In the genomic region with DNA sequence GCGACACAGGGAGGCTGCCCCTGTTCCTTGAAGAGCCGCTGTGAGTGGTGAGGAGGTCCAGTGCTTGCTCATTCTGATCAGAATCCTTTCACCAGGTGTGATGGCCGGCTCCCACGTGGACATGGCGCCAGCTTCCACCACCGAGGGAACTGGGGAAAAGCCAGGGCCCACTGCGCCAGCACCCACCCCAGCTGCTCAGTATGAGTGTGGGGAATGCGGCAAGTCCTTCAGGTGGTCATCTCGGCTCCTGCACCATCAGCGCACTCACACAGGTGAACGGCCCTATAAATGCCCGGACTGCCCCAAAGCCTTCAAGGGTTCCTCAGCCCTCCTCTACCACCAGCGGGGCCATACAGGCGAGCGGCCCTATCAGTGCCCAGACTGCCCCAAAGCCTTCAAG, we compare ENCODE assay signal across 22 mouse cellular contexts. TPM values are rescaled to one million over a fixed set of nuclear protein-coding genes. Genes with fewer than 3 reads are reported as not detected.
A peak's percentile ranks its signal among the peaks of the same experiment; 100 is the strongest.
DNase-seq lines count a peak whose midpoint lies in the region; ATAC-seq and TF ChIP-seq lines count a peak whose summit lies in the region.
"Had no signal": no experiment of that assay in that cellular context is flagged by ENCODE, and none has a peak within 500 bp of the region (broad histone marks: within the 10 kb centered on the region; RNA-seq: fewer than 3 reads in every experiment).

No protein-coding gene starts in this region.

- H3K36me3 ChIP-seq in hindbrain, embryonic 10.5 days: peaks cover 46% of the 10 kb centered on the region
- peaks cover 36% of the 10 kb centered on the region for H3K36me3 ChIP-seq in hindbrain, embryonic 13.5 days
- H3K36me3 ChIP-seq in midbrain, embryonic 13.5 days: peaks cover 38% of the 10 kb centered on the region
- H3K36me3 ChIP-seq in midbrain, postnatal 0 days (ENCODE audit: insufficient read depth, low read length): peaks cover 23% of the 10 kb centered on the region
- H3K36me3 ChIP-seq in ES-Bruce4 (ENCODE audit: control insufficient read depth, insufficient read depth, low read length, poor library complexity, severe bottlenecking): no peaks in the 10 kb centered on the region
- peaks cover 43% of the 10 kb centered on the region for H3K36me3 ChIP-seq in forebrain, embryonic 12.5 days (replicated peaks)

- H3K9ac ChIP-seq in hindbrain, embryonic 13.5 days: no peak overlapping the region
- H3K9ac ChIP-seq in midbrain, embryonic 13.5 days (replicated peaks): 0 out of 2 replicates have a peak overlapping the region, but pooled peaks have one; percentile 2
- no peak overlapping the region for H3K9ac ChIP-seq in midbrain, postnatal 0 days (replicated peaks; ENCODE audit: low read length, poor library complexity, severe bottlenecking)
- H3K9ac ChIP-seq in ES-Bruce4 (ENCODE audit: low read depth, poor library complexity, severe bottlenecking): no peak overlapping the region
- no peak overlapping the region for H3K9ac ChIP-seq in forebrain, embryonic 12.5 days
- H3K9ac ChIP-seq: embryonic facial prominence, embryonic 12.5 days had no signal

- 94% methylated on average over 15 of the region's 15 CpGs for whole genome bisulfite sequencing in hindbrain, embryonic 10.5 days
- 95% methylated on average over 15 of the region's 15 CpGs for whole genome bisulfite sequencing in hindbrain, embryonic 13.5 days
- 93% methylated on average over 15 of the region's 15 CpGs for WGBS in midbrain, embryonic 13.5 days
- WGBS in midbrain, postnatal 0 days: 94% methylated on average over 15 of the region's 15 CpGs
- WGBS in forebrain, embryonic 12.5 days: 93% methylated on average over 15 of the region's 15 CpGs

- H3K4me1 ChIP-seq in hindbrain, embryonic 10.5 days (replicated peaks): peaks cover 52% of the 10 kb centered on the region
- peaks cover 62% of the 10 kb centered on the region for H3K4me1 ChIP-seq in hindbrain, embryonic 13.5 days (replicated peaks)
- peaks cover 63% of the 10 kb centered on the region for H3K4me1 ChIP-seq in midbrain, embryonic 13.5 days (replicated peaks)
- peaks cover 25% of the 10 kb centered on the region for H3K4me1 ChIP-seq in midbrain, postnatal 0 days (ENCODE audit: insufficient read depth, low read length)
- no peaks in the 10 kb centered on the region for H3K4me1 ChIP-seq in ES-Bruce4 (ENCODE audit: control insufficient read depth, insufficient read depth, low read length)
- H3K4me1 ChIP-seq in forebrain, embryonic 12.5 days: peaks cover 50% of the 10 kb centered on the region

- H3K27ac ChIP-seq in hindbrain, embryonic 10.5 days: no peak overlapping the region
- H3K27ac ChIP-seq in hindbrain, embryonic 13.5 days: no peak overlapping the region
- H3K27ac ChIP-seq in midbrain, embryonic 13.5 days: no peak overlapping the region
- no peak overlapping the region for H3K27ac ChIP-seq in midbrain, postnatal 0 days (ENCODE audit: low read depth, low read length)
- no peak overlapping the region for H3K27ac ChIP-seq in ES-Bruce4 (ENCODE audit: insufficient read depth, low read length)
- no peak overlapping the region for H3K27ac ChIP-seq in forebrain, embryonic 12.5 days
- H3K27ac ChIP-seq: embryonic facial prominence, embryonic 10.5 days; embryonic facial prominence, embryonic 12.5 days had no signal

- TF ChIP-seq POLR2A in ES-Bruce4 (IDR thresholded peaks at IDR 0.05; ENCODE audit: insufficient read depth, low read length): no peak

- H3K9me3 ChIP-seq in hindbrain, embryonic 10.5 days: 0 out of 2 replicates have a peak, but pooled peaks cover 3% of the 10 kb centered on the region
- H3K9me3 ChIP-seq in hindbrain, embryonic 13.5 days: no peaks in the 10 kb centered on the region
- no peaks in the 10 kb centered on the region for H3K9me3 ChIP-seq in midbrain, embryonic 13.5 days
- H3K9me3 ChIP-seq in midbrain, postnatal 0 days (ENCODE audit: low read length): no peaks in the 10 kb centered on the region
- no peaks in the 10 kb centered on the region for H3K9me3 ChIP-seq in ES-Bruce4 (replicated peaks; ENCODE audit: control insufficient read depth, insufficient read depth, low read length, poor library complexity, severe bottlenecking)
- no peaks in the 10 kb centered on the region for H3K9me3 ChIP-seq in forebrain, embryonic 12.5 days
- H3K9me3 ChIP-seq: embryonic facial prominence, embryonic 12.5 days had no signal

- no peak overlapping the region for H3K4me2 ChIP-seq in hindbrain, embryonic 13.5 days
- no peak overlapping the region for H3K4me2 ChIP-seq in midbrain, embryonic 13.5 days (replicated peaks)
- no peak overlapping the region for H3K4me2 ChIP-seq in midbrain, postnatal 0 days (ENCODE audit: low read depth, low read length, poor library complexity, severe bottlenecking)
- H3K4me2 ChIP-seq in forebrain, embryonic 12.5 days: no peak overlapping the region
- H3K4me2 ChIP-seq: embryonic facial prominence, embryonic 12.5 days had no signal

- TF ChIP-seq EP300 in ES-Bruce4 (IDR thresholded peaks at IDR 0.05; ENCODE audit: insufficient read depth, low read depth, low read length): no peak

- H3K4me3 ChIP-seq in hindbrain, embryonic 10.5 days: peak overlapping the region; percentile 9; the same call in 1 of the 2 replicates
- H3K4me3 ChIP-seq in hindbrain, embryonic 13.5 days: no peak overlapping the region
- H3K4me3 ChIP-seq in midbrain, embryonic 13.5 days (replicated peaks): no peak overlapping the region
- no peak overlapping the region for H3K4me3 ChIP-seq in midbrain, postnatal 0 days (ENCODE audit: low read depth, low read length)
- H3K4me3 ChIP-seq in ES-Bruce4 (ENCODE audit: low read depth, low read length): 0 out of 2 replicates have a peak overlapping the region, but pooled peaks have one; percentile 9
- H3K4me3 ChIP-seq in forebrain, embryonic 12.5 days (replicated peaks): no peak overlapping the region
- H3K4me3 ChIP-seq: embryonic facial prominence, embryonic 10.5 days; embryonic facial prominence, embryonic 12.5 days had no signal

- ATAC-seq in hindbrain, embryonic 13.5 days (ENCODE audit: low FRiP score): no peak
- ATAC-seq in midbrain, embryonic 13.5 days: no peak
- ATAC-seq in midbrain, postnatal 0 days (ENCODE audit: low FRiP score): no peak
- no peak for ATAC-seq in forebrain, embryonic 12.5 days (ENCODE audit: low FRiP score)
- ATAC-seq: activated CD4-positive, CD25-positive, alpha-beta regulatory T cell, adult 4 months; forebrain, embryonic 14.5 days; forebrain, embryonic 16.5 days; Patski had no signal

- no peaks in the 10 kb centered on the region for H3K27me3 ChIP-seq in hindbrain, embryonic 10.5 days (ENCODE audit: insufficient read depth, poor library complexity, severe bottlenecking)
- H3K27me3 ChIP-seq in hindbrain, embryonic 13.5 days: no peaks in the 10 kb centered on the region
- H3K27me3 ChIP-seq in midbrain, embryonic 13.5 days: no peaks in the 10 kb centered on the region
- no peaks in the 10 kb centered on the region for H3K27me3 ChIP-seq in midbrain, postnatal 0 days (ENCODE audit: insufficient read depth, low read length)
- H3K27me3 ChIP-seq in ES-Bruce4 (ENCODE audit: control insufficient read depth, insufficient read depth, low read length, poor library complexity, severe bottlenecking): no peaks in the 10 kb centered on the region
- H3K27me3 ChIP-seq in forebrain, embryonic 12.5 days: no peaks in the 10 kb centered on the region
- H3K27me3 ChIP-seq: embryonic facial prominence, embryonic 12.5 days; Patski had no signal

- DNase-seq in cerebellum, adult 9-11 months: peak; percentile 47
- no peak for DNase-seq in cerebellum, adult 9-10 months
- DNase-seq in hindbrain, embryonic 10.5 days (ENCODE audit: low spot score): no peak
- no peak for DNase-seq in midbrain, postnatal 0 days (ENCODE audit: low spot score)
- DNase-seq: adrenal gland, postnatal 14 days; adrenal gland, postnatal 36 days; cerebellum, adult 11-12 months; cerebellum, adult 2 months; cerebellum, postnatal 10 days; cerebellum, postnatal 25 days had no signal

- TF ChIP-seq CTCF in midbrain, postnatal 0 days (IDR thresholded peaks at IDR 0.05): no peak
- TF ChIP-seq CTCF in ES-Bruce4 (IDR thresholded peaks at IDR 0.05; ENCODE audit: low read depth, low read length): no peak

RNA-seq across cellular contexts. Expression of gene Nat14, which starts 3.1 kb away (rescaled TPM):
- 5.2 and 9.6 TPM in 2 replicates for polyA plus RNA-seq in hindbrain, embryonic 10.5 days (2016; fragmentation: Nextera tagmentation; extraction: Ambion mirVana)
- polyA plus RNA-seq in hindbrain, embryonic 13.5 days (2015; fragmentation: Nextera tagmentation; extraction: Ambion mirVana): 25.4 and 27.7 TPM in 2 replicates
- polyA plus RNA-seq in midbrain, embryonic 13.5 days (2015; fragmentation: Nextera tagmentation; extraction: Ambion mirVana): 29.5 and 31.1 TPM in 2 replicates
- 44.8 and 49.7 TPM in 2 replicates for total RNA-seq in midbrain, postnatal 0 days (2014; rRNA removed)
- polyA plus RNA-seq in midbrain, postnatal 0 days (2015; fragmentation: Nextera tagmentation; extraction: Ambion mirVana): 33.2 and 35.9 TPM in 2 replicates
- 2.2 and 3.3 TPM in 2 replicates for polyA plus RNA-seq in ES-Bruce4 (2011; ENCODE audit: insufficient read depth, insufficient read length, low read depth, missing spikeins)
- 18.1 and 19.4 TPM in 2 replicates for polyA plus RNA-seq in forebrain, embryonic 12.5 days (2016; fragmentation: Nextera tagmentation; extraction: Ambion mirVana)
- polyA plus RNA-seq: activated CD4-positive, CD25-positive, alpha-beta regulatory T cell, adult 4 months had no signal

RNA-seq across cellular contexts. Expression of gene Zfp628, which starts 3.7 kb away (rescaled TPM):
- polyA plus RNA-seq in hindbrain, embryonic 10.5 days (2016; fragmentation: Nextera tagmentation; extraction: Ambion mirVana): 5.3 and 6.5 TPM in 2 replicates
- polyA plus RNA-seq in hindbrain, embryonic 13.5 days (2015; fragmentation: Nextera tagmentation; extraction: Ambion mirVana): 3.6 and 4.9 TPM in 2 replicates
- 4.3 and 4.4 TPM in 2 replicates for polyA plus RNA-seq in midbrain, embryonic 13.5 days (2015; fragmentation: Nextera tagmentation; extraction: Ambion mirVana)
- total RNA-seq in midbrain, postnatal 0 days (2014; rRNA removed): 10.6 and 12.3 TPM in 2 replicates
- polyA plus RNA-seq in midbrain, postnatal 0 days (2015; fragmentation: Nextera tagmentation; extraction: Ambion mirVana): 5.1 and 5.6 TPM in 2 replicates
- polyA plus RNA-seq in ES-Bruce4 (2011; ENCODE audit: insufficient read depth, insufficient read length, low read depth, missing spikeins): 5.0 and 5.4 TPM in 2 replicates
- 4.0 and 4.6 TPM in 2 replicates for polyA plus RNA-seq in forebrain, embryonic 12.5 days (2016; fragmentation: Nextera tagmentation; extraction: Ambion mirVana)

RNA-seq across cellular contexts. Expression of gene Ssc5d, which starts 6.9 kb away (rescaled TPM):
- 1.0 and 1.7 TPM in 2 replicates for polyA plus RNA-seq in hindbrain, embryonic 10.5 days (2016; fragmentation: Nextera tagmentation; extraction: Ambion mirVana)
- 0.73 and 1.3 TPM in 2 replicates for polyA plus RNA-seq in hindbrain, embryonic 13.5 days (2015; fragmentation: Nextera tagmentation; extraction: Ambion mirVana)
- polyA plus RNA-seq in midbrain, embryonic 13.5 days (2015; fragmentation: Nextera tagmentation; extraction: Ambion mirVana): 0.88 and 0.98 TPM in 2 replicates
- 1.9 and 3.4 TPM in 2 replicates for total RNA-seq in midbrain, postnatal 0 days (2014; rRNA removed)
- 1.2 and 1.6 TPM in 2 replicates for polyA plus RNA-seq in midbrain, postnatal 0 days (2015; fragmentation: Nextera tagmentation; extraction: Ambion mirVana)
- 1.5 and 2.0 TPM in 2 replicates for polyA plus RNA-seq in ES-Bruce4 (2011; ENCODE audit: insufficient read depth, insufficient read length, low read depth, missing spikeins)
- 0.89 and 1.4 TPM in 2 replicates for polyA plus RNA-seq in forebrain, embryonic 12.5 days (2016; fragmentation: Nextera tagmentation; extraction: Ambion mirVana)

RNA-seq across cellular contexts. Expression of gene Gm36210, which starts 12.4 kb away (rescaled TPM):
- not detected in 2 replicates for polyA plus RNA-seq in hindbrain, embryonic 10.5 days (2016; fragmentation: Nextera tagmentation; extraction: Ambion mirVana)
- 0.26 and 0.45 TPM in 2 replicates for polyA plus RNA-seq in hindbrain, embryonic 13.5 days (2015; fragmentation: Nextera tagmentation; extraction: Ambion mirVana)
- polyA plus RNA-seq in midbrain, embryonic 13.5 days (2015; fragmentation: Nextera tagmentation; extraction: Ambion mirVana): 0.31 and 0.32 TPM in 2 replicates
- total RNA-seq in midbrain, postnatal 0 days (2014; rRNA removed): 0.57 TPM in 1 of 2 replicates, not detected in the other
- 0.32 and 0.43 TPM in 2 replicates for polyA plus RNA-seq in midbrain, postnatal 0 days (2015; fragmentation: Nextera tagmentation; extraction: Ambion mirVana)
- 1.1 TPM in 2 replicates for polyA plus RNA-seq in ES-Bruce4 (2011; ENCODE audit: insufficient read depth, insufficient read length, low read depth, missing spikeins)
- polyA plus RNA-seq in forebrain, embryonic 12.5 days (2016; fragmentation: Nextera tagmentation; extraction: Ambion mirVana): 0.24 and 0.41 TPM in 2 replicates
- total RNA-seq: adrenal gland, adult 18-20 months; adrenal gland, postnatal 36 days had no signal
- polyA plus RNA-seq: activated CD4-positive, CD25-positive, alpha-beta regulatory T cell, adult 4 months; C2C12; embryonic facial prominence, embryonic 12.5 days; Patski had no signal

RNA-seq across cellular contexts. Expression of gene Isoc2a, which starts 41.7 kb away (rescaled TPM):
- 0.73 and 0.82 TPM in 2 replicates for polyA plus RNA-seq in hindbrain, embryonic 10.5 days (2016; fragmentation: Nextera tagmentation; extraction: Ambion mirVana)
- 0.75 and 0.78 TPM in 2 replicates for polyA plus RNA-seq in hindbrain, embryonic 13.5 days (2015; fragmentation: Nextera tagmentation; extraction: Ambion mirVana)
- polyA plus RNA-seq in midbrain, embryonic 13.5 days (2015; fragmentation: Nextera tagmentation; extraction: Ambion mirVana): 0.43 and 0.65 TPM in 2 replicates
- 5.8 and 7.7 TPM in 2 replicates for total RNA-seq in midbrain, postnatal 0 days (2014; rRNA removed)
- polyA plus RNA-seq in midbrain, postnatal 0 days (2015; fragmentation: Nextera tagmentation; extraction: Ambion mirVana): 0.38 and 0.52 TPM in 2 replicates
- 3.3 and 4.3 TPM in 2 replicates for polyA plus RNA-seq in ES-Bruce4 (2011; ENCODE audit: insufficient read depth, insufficient read length, low read depth, missing spikeins)
- polyA plus RNA-seq in forebrain, embryonic 12.5 days (2016; fragmentation: Nextera tagmentation; extraction: Ambion mirVana): 0.70 and 0.89 TPM in 2 replicates

Comparison
In these comparisons a context has a peak if more than half of its experiments do, and no peak if none do; other contexts are left out.
1. H3K4me3 ChIP-seq: peak in hindbrain, embryonic 10.5 days (single experiment) and ES-Bruce4 (single experiment); none in hindbrain, embryonic 13.5 days (single experiment), midbrain, embryonic 13.5 days (single experiment), midbrain, postnatal 0 days (single experiment) and forebrain, embryonic 12.5 days (single experiment).